Mouse (Mus musculus): ENCODE measurements around the gene Apba1.

DNA sequence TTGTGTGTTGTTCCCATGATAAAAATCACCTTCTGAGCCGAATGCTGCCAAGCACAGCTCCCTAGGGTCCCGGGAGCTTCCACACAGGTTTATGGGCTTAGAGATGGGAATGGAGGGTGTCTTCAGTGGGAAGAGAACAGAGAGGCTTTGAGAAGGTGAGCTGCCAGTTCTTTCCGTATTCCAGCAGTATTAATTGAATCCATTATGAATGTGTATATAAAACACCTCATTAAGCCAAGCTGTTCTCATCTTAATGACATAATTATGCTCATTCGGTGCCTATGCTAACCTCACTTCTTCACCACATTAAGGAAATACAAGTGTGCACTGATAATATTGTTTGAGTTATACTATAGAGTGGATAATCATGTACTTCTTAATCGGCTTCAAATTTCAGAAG is 147.1 kb downstream of the Apba1 start:
- no peak for TF ChIP-seq CTCF (IDR thresholded peaks at IDR 0.05; ENCODE audit: low read depth)
- no peak for TF ChIP-seq EP300 (IDR thresholded peaks at IDR 0.05; ENCODE audit: low read depth)

All from liver, embryonic 14.5 days (tissue).